Comparison of ENCODE assay signal across 10 mouse cellular contexts in the genomic region with DNA sequence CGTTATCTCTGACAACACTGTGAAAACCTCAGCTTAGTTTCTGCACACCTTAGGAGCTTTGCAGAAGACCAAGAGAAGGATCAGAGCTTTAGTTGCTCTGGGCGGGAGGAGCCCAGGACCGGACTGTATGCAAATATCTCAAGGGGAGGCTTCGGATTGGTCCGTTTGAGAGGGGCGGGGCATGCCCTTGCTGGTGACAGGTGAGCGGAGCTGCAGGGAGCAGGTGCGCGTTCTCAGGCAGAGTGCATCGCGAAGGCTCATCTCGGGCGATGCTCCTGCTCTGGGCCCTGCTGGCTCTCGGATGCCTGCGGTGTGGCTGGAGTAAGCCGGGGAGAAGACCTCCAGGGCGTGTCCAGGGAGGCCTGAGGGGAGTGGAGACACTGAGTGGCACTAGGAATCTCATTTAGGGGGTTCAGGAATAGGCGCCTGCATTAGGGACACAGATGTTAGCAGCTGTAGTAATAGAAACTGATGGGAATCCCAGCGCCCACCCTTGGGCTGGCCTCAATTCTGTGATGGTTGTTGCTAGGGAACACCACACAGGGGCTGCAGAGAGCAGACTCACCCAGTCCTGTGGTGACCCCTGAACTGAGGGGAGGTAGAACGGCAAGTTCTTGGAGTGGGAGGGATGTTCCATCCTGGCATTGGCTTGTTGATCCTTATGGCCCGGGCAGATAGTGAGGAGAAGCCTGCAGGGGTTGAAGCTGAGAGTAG. TPM values are rescaled to one million over a fixed set of nuclear protein-coding genes. Genes with fewer than 3 reads are reported as not detected.
DNase-seq lines count a peak whose midpoint lies in the region; ATAC-seq lines count a peak whose summit lies in the region.
"Had no signal": no experiment of that assay in that cellular context is flagged by ENCODE, and none has a peak within 500 bp of the region (broad histone marks: within the 10 kb centered on the region; RNA-seq: fewer than 3 reads in every experiment).

A gene (plus strand): TSS at position 191 of the 714 bp plus-strand sequence.

- H3K4me1 ChIP-seq in forebrain, embryonic 10.5 days = peaks cover 27% of the 10 kb centered on the region
- peaks cover 6% of the 10 kb centered on the region; the same call in 1 of the 2 replicates for H3K4me1 ChIP-seq in kidney, embryonic 14.5 days (ENCODE audit: control insufficient read depth, insufficient read depth, low read length)

- peak within 1 kb of the TSS; percentile 27 for H3K4me3 ChIP-seq in forebrain, embryonic 10.5 days
- H3K4me3 ChIP-seq in kidney, embryonic 14.5 days (ENCODE audit: low read length) = no peak within 1 kb of the TSS
- H3K4me3 ChIP-seq: embryonic facial prominence, embryonic 13.5 days had no signal

- DNase-seq in cerebellum, postnatal 10 days = peak; percentile 67 to 74
- DNase-seq in cerebellum, adult 9-10 months = no peak
- no peak for DNase-seq in forebrain, embryonic 10.5 days (ENCODE audit: extremely low spot score, low spot score)
- peak; percentile 62 for DNase-seq in urinary bladder, postnatal 25 days (ENCODE audit: low spot score)
- no peak for DNase-seq in layer of hippocampus, postnatal 14 days (ENCODE audit: low spot score in 2 of 2)

- no peaks in the 10 kb centered on the region for H3K36me3 ChIP-seq in forebrain, embryonic 10.5 days (replicated peaks)
- H3K36me3 ChIP-seq in kidney, embryonic 14.5 days (ENCODE audit: control insufficient read depth, insufficient read depth, low read length) = no peaks in the 10 kb centered on the region
- H3K36me3 ChIP-seq: embryonic facial prominence, embryonic 13.5 days had no signal

- no peaks in the 10 kb centered on the region for H3K9me3 ChIP-seq in forebrain, embryonic 10.5 days
- no peaks in the 10 kb centered on the region for H3K9me3 ChIP-seq in kidney, embryonic 14.5 days (ENCODE audit: control insufficient read depth, low read length)
- H3K9me3 ChIP-seq: embryonic facial prominence, embryonic 13.5 days had no signal

- peak; percentile 67 for ATAC-seq in kidney, embryonic 14.5 days (ENCODE audit: low FRiP score, low TSS enrichment)
- peak; percentile 25; the same call in 1 of the 2 replicates for ATAC-seq in megakaryocyte-erythroid progenitor cell, adult 5-6 weeks (replicated peaks; ENCODE audit: low FRiP score, low TSS enrichment, poor library complexity, severe bottlenecking)
- no peak for ATAC-seq in monocyte, adult 5-6 weeks (replicated peaks; ENCODE audit: insufficient number of reproducible peaks, low FRiP score, low TSS enrichment, poor library complexity, severe bottlenecking)

- H3K4me2 ChIP-seq in kidney, embryonic 14.5 days (replicated peaks; ENCODE audit: low read depth, low read length) = peak within 1 kb of the TSS; percentile 12; the same call in 1 of the 2 replicates
- H3K4me2 ChIP-seq: embryonic facial prominence, embryonic 13.5 days had no signal

- no peak within 1 kb of the TSS for H3K27ac ChIP-seq in forebrain, embryonic 10.5 days
- no peak within 1 kb of the TSS for H3K27ac ChIP-seq in kidney, embryonic 14.5 days (ENCODE audit: low read depth, low read length)
- H3K27ac ChIP-seq: embryonic facial prominence, embryonic 13.5 days had no signal

- WGBS in forebrain, embryonic 10.5 days = 7% methylated on average over 21 of the region's 21 CpGs
- 5% methylated on average over 21 of the region's 21 CpGs for WGBS in kidney, embryonic 14.5 days

- H3K27me3 ChIP-seq in forebrain, embryonic 10.5 days (ENCODE audit: poor library complexity, severe bottlenecking) = peaks cover 53% of the 10 kb centered on the region
- H3K27me3 ChIP-seq in kidney, embryonic 14.5 days (ENCODE audit: control insufficient read depth, insufficient read depth, low read length) = peaks cover 13% of the 10 kb centered on the region

- H3K9ac ChIP-seq in kidney, embryonic 14.5 days (ENCODE audit: low read depth, low read length) = no peak within 1 kb of the TSS
- H3K9ac ChIP-seq: embryonic facial prominence, embryonic 13.5 days had no signal

RNA-seq across cellular contexts. Expression of the gene that starts here (rescaled TPM):
- polyA plus RNA-seq in forebrain, embryonic 10.5 days (2016; fragmentation: Nextera tagmentation; extraction: Ambion mirVana) = not detected in 2 replicates
- polyA plus RNA-seq in kidney, embryonic 14.5 days (2014; fragmentation: Nextera tagmentation; extraction: Ambion mirVana) = 11.9 and 12.6 TPM in 2 replicates
- total RNA-seq in megakaryocyte-erythroid progenitor cell, adult 5-6 weeks (2014; fragmentation: Nextera tagmentation) = not detected in 2 replicates
- not detected in 2 replicates for total RNA-seq in megakaryocyte-erythroid progenitor cell, adult 5-6 weeks (2017)
- total RNA-seq in layer of hippocampus, postnatal 14 days (2021) = not detected
- total RNA-seq in monocyte, adult 5-6 weeks (2017) = not detected in 3 replicates
- total RNA-seq: CH12.LX had no signal

Comparison
In these comparisons a context has a peak if more than half of its experiments do, and no peak if none do; other contexts are left out.
1. RNA of the gene that starts here (polyA plus RNA-seq): 11.9 to 12.6 TPM in kidney, embryonic 14.5 days; not detected in forebrain, embryonic 10.5 days; every median in the first group is over 10 times any median in the second.
2. DNase-seq: peak in cerebellum, postnatal 10 days (2 of 2) and urinary bladder, postnatal 25 days (single experiment); none in cerebellum, adult 9-10 months (single experiment), forebrain, embryonic 10.5 days (single experiment) and layer of hippocampus, postnatal 14 days (0 of 2).
3. Peak in ATAC-seq in megakaryocyte-erythroid progenitor cell, adult 5-6 weeks; RNA of the gene not detected or under 1 TPM.